Mouse (Mus musculus) CH12.LX (cell line): ENCODE measurements around the gene Cenpp. TPM values are rescaled to one million over a fixed set of nuclear protein-coding genes. Genes with fewer than 3 reads are reported as not detected.

Experiments used
- DNase-seq: peaks from one replicate; pipeline ENCODE4 v3.0.0-alpha.2; 2013; ENCODE audit errors: extremely low read depth
- H3K27ac ChIP-seq: 2 replicates; pipeline ENCODE4 v1.5.1; 2012; ENCODE audit warnings: low read depth, mild to moderate bottlenecking, control low read depth, moderate library complexity; ENCODE audit not compliant: insufficient read depth
- H3K27me3 ChIP-seq: replicated peaks from 2 replicates; pipeline ENCODE3; 2012; ENCODE audit warnings: inconsistent platforms
- H3K36me3 ChIP-seq, 2 experiments: replicated peaks in 1 of 2; 2 replicates each; pipeline versions ENCODE3 to v1.6.1; 2012; ENCODE audit warnings: inconsistent platforms in 1 of 2, low read length in 1 of 2, mild to moderate bottlenecking in 1 of 2, mixed read lengths in 1 of 2, moderate library complexity in 1 of 2; ENCODE audit not compliant: control insufficient read depth in 1 of 2, insufficient read depth in 1 of 2
- H3K4me1 ChIP-seq, 2 experiments: 2 replicates each; pipeline ENCODE4 v1.6.1; 2012; ENCODE audit warnings: inconsistent platforms in 1 of 2, moderate library complexity in 1 of 2; ENCODE audit not compliant: insufficient read depth in 2 of 2, control insufficient read depth in 1 of 2
- H3K4me2 ChIP-seq: 2 replicates; pipeline ENCODE4 v1.6.1; 2012; ENCODE audit warnings: low read depth, mild to moderate bottlenecking, control low read depth; ENCODE audit not compliant: poor library complexity, insufficient read depth, severe bottlenecking
- H3K4me3 ChIP-seq, 3 experiments: fragments of 150-350 bp in 1 of 3; sonication (generic) in 1 of 3; replicated peaks in 1 of 3; 2 replicates each; pipeline versions ENCODE3 to v1.5.1; 2011 to 2012; ENCODE audit warnings: low read depth in 2 of 3, low read length in 2 of 3, mild to moderate bottlenecking in 2 of 3, moderate library complexity in 2 of 3, control low read depth in 1 of 3, improper control_type of control experiment in 1 of 3, inconsistent platforms in 1 of 3, mixed read lengths in 1 of 3; ENCODE audit not compliant: poor library complexity in 1 of 3
- H3K79me2 ChIP-seq: replicated peaks from 2 replicates; pipeline ENCODE4 v1.6.1; 2012; ENCODE audit warnings: mild to moderate bottlenecking, moderate library complexity; ENCODE audit not compliant: control insufficient read depth, poor library complexity, insufficient read depth, severe bottlenecking; ENCODE audit errors: extremely low read depth
- H3K9ac ChIP-seq: 2 replicates; pipeline ENCODE4 v1.6.1; 2012; ENCODE audit warnings: low read depth, mild to moderate bottlenecking, control low read depth, moderate library complexity; ENCODE audit not compliant: insufficient read depth
- H3K9me3 ChIP-seq: replicated peaks from 2 replicates; pipeline ENCODE3; 2012; ENCODE audit warnings: low read length, inconsistent platforms, mixed read lengths
- CHD2 ChIP-seq: IDR thresholded peaks from 2 replicates; pipeline ENCODE4 v1.6.1; 2011; ENCODE audit warnings: low read length, improper control_type of control experiment
- E2F4 ChIP-seq: IDR thresholded peaks from 2 replicates; pipeline ENCODE4 v1.6.1; 2011; ENCODE audit warnings: low read depth, low read length, improper control_type of control experiment; ENCODE audit not compliant: insufficient replicate concordance
- ETS1 ChIP-seq: conservative IDR thresholded peaks from 2 replicates; pipeline ENCODE4 v1.6.1; 2012; ENCODE audit warnings: low read depth, mild to moderate bottlenecking, inconsistent platforms, low read length, improper control_type of control experiment, moderate library complexity
- IRF4 ChIP-seq: IDR thresholded peaks from 2 replicates; pipeline ENCODE4 v1.6.1; 2014; ENCODE audit warnings: low read depth, mild to moderate bottlenecking, inconsistent platforms, low read length, improper control_type of control experiment
- JUN ChIP-seq: IDR thresholded peaks from 2 replicates; pipeline ENCODE4 v1.6.1; 2011; ENCODE audit warnings: low read depth, mild to moderate bottlenecking, low read length, improper control_type of control experiment, moderate library complexity; ENCODE audit not compliant: insufficient read depth
- KAT2A ChIP-seq: IDR thresholded peaks from 2 replicates; pipeline ENCODE4 v1.6.1; 2012; ENCODE audit warnings: low read length, improper control_type of control experiment, inconsistent platforms; ENCODE audit not compliant: insufficient replicate concordance
- MAX ChIP-seq: IDR thresholded peaks from 2 replicates; pipeline ENCODE4 v1.6.1; 2011; ENCODE audit warnings: low read length, improper control_type of control experiment
- NELFE ChIP-seq: IDR thresholded peaks from 2 replicates; pipeline ENCODE4 v1.6.1; 2011; ENCODE audit warnings: low read depth, low read length, improper control_type of control experiment
- RAD21 ChIP-seq: IDR thresholded peaks from 2 replicates; pipeline ENCODE4 v1.6.1; 2011; ENCODE audit warnings: low read depth, mild to moderate bottlenecking, low read length, improper control_type of control experiment, moderate library complexity
- TCF12 ChIP-seq: IDR thresholded peaks from 2 replicates; pipeline ENCODE4 v1.6.1; 2014; ENCODE audit warnings: low read depth, mild to moderate bottlenecking, inconsistent platforms, low read length, improper control_type of control experiment
- UBTF ChIP-seq: IDR thresholded peaks from 2 replicates; pipeline ENCODE4 v1.6.1; 2012; ENCODE audit warnings: low read depth, mild to moderate bottlenecking, inconsistent platforms, low read length, improper control_type of control experiment, moderate library complexity
- ZMIZ1 ChIP-seq: IDR thresholded peaks from 2 replicates; pipeline ENCODE4 v1.6.1; 2012; ENCODE audit warnings: low read depth, mild to moderate bottlenecking, inconsistent platforms, low read length, improper control_type of control experiment
- dilution Hi-C: fragments of 300-500 bp; cut with MboI; formaldehyde crosslinking; loops from 2 replicates; pipeline ENCODE4 v1.14.3; 2020; ENCODE audit warnings: low sequenced_read_pairs; ENCODE audit not compliant: extremely low pct_unique_long_range_greater_than_20kb, extremely low pct_ligation_motif_present
- in situ Hi-C: fragments of 300-500 bp; cut with MboI; formaldehyde crosslinking; loops from 3 replicates; pipeline ENCODE4 v1.14.3; 2019; ENCODE audit warnings: low sequenced_read_pairs, low pct_ligation_motif_present, low pct_unique_long_range_greater_than_20kb, mixed read lengths
- polyA plus RNA-seq: library from polyadenylated mRNA; unstranded; fragments of >175 nt; gene quantifications from 2 replicates; pipeline ENCODE4 v1.2.1, GENCODE M21; 2012; ENCODE audit warnings: low read depth; ENCODE audit not compliant: insufficient read length
- total RNA-seq, 2 experiments: library from RNA; depleted of rRNA; stranded (reverse); fragments of 300-350 nt in 1 of 2; fragments of >200 nt in 1 of 2; gene quantifications; 2 replicates each; pipeline ENCODE4 v1.2.3; 2012 to 2014

The Cenpp gene
- total and polyA plus RNA-seq, 3 experiments: 11.2 to 35.3 (median 11.8) TPM

GRCm38 (mm10) chr13:49430529-49430928, 222.1 kb downstream of the Cenpp start:
- dilution Hi-C loops (no loop called here), in situ Hi-C loops (no loop called here)
- Histone ChIP-seq H3K4me1 (peaks cover 0 to 29% of the 10 kb centered on the region in 2 experiments; a peak in 2 of 4 replicates), H3K27me3 (no peaks in the 10 kb centered on the region), H3K27ac (no peak overlapping the region), H3K36me3 (peaks cover 6 to 76% of the 10 kb centered on the region in 2 experiments), H3K79me2 (peaks cover 3% of the 10 kb centered on the region; the same call in 1 of the 2 replicates), H3K9me3 (no peaks in the 10 kb centered on the region), H3K4me2 (no peak overlapping the region), H3K4me3 (no peak overlapping the region), H3K9ac (no peak overlapping the region)
- no peak for DNase-seq
- no peak for TF ChIP-seq E2F4
- no peak for TF ChIP-seq TCF12
- no peak for TF ChIP-seq RAD21
- no peak for TF ChIP-seq NELFE
- no peak for TF ChIP-seq KAT2A
- no peak for TF ChIP-seq IRF4
- TF ChIP-seq MAX: no peak
- TF ChIP-seq ETS1: no peak
- no peak for TF ChIP-seq UBTF
- no peak for TF ChIP-seq ZMIZ1

- peaks cover 0 to 68% of the 10 kb centered on the region in 2 experiments for H3K36me3 ChIP-seq
- dilution Hi-C loops: no loop called here
- in situ Hi-C loops: no loop called here
- no peak overlapping the region for H3K27ac ChIP-seq
- peaks cover 0 to 49% of the 10 kb centered on the region in 2 experiments; a peak in 2 of 4 replicates for H3K4me1 ChIP-seq
- peaks cover 3% of the 10 kb centered on the region; the same call in 1 of the 2 replicates for H3K79me2 ChIP-seq
- TF ChIP-seq JUN (no peak), ETS1 (no peak)
- H3K9ac ChIP-seq: no peak overlapping the region
- no peak overlapping the region for H3K4me3 ChIP-seq
- no peaks in the 10 kb centered on the region for H3K27me3 ChIP-seq
- no peak for DNase-seq
- no peaks in the 10 kb centered on the region for H3K9me3 ChIP-seq
- H3K4me2 ChIP-seq: no peak overlapping the region
Measured at GRCm38 (mm10) chr13:49428042-49428675, 224.4 kb downstream of the Cenpp start.

DNA sequence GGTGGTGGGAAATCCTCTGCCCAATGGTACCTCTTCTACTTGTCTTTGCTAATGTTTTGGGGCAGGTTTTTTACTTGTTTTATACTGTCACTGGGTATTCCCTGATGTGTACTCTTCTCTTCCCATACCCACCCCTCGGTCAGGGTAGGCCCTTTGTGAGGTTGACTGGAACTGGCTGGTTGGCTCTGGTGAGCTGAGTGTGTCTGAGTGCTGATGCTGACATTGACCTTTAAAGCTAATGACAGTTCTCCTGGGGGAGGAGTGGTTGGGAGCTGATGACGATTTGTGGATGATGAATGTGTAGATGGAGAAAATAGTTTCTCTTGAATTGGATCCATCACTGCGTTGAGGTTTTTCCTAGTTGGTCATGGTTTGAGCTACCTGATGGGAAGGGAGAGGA, 225.8 kb downstream of the Cenpp start:
- no peak overlapping the region for H3K27ac ChIP-seq
- dilution Hi-C loops: no loop called here
- TF ChIP-seq CHD2: no peak
- TF ChIP-seq ETS1: no peak
- H3K4me1 ChIP-seq: peaks cover 10 to 63% of the 10 kb centered on the region in 2 experiments; a peak in 2 of 4 replicates
- H3K4me3 ChIP-seq: no peak overlapping the region
- no peak overlapping the region for H3K9ac ChIP-seq
- peaks cover 0 to 61% of the 10 kb centered on the region in 2 experiments for H3K36me3 ChIP-seq
- H3K79me2 ChIP-seq: peaks cover 16% of the 10 kb centered on the region
- no peak overlapping the region for H3K4me2 ChIP-seq
- no peaks in the 10 kb centered on the region for H3K9me3 ChIP-seq
- no peaks in the 10 kb centered on the region for H3K27me3 ChIP-seq
- no peak for DNase-seq
- in situ Hi-C loops: no loop called here
